Mouse (Mus musculus) heart, postnatal 4 days (tissue): Measurements from ENCODE around the gene Prg3. TPM values are rescaled to one million over a fixed set of nuclear protein-coding genes. Genes with fewer than 3 reads are reported as not detected.
A peak's percentile ranks its signal among the peaks of the same experiment; 100 is the strongest.

Experiments
- DNase-seq: peaks from one replicate; pipeline ENCODE4 v3.0.0; 2021
- total RNA-seq, 2 experiments: library from RNA; stranded (reverse); gene quantifications; 2 replicates each; pipeline ENCODE4 v1.2.3; 2021

Prg3 gene
- not detected for total RNA-seq

- DNase-seq, result no peak
Observed at GRCm38 (mm10) chr2:84987930-84988329, at the start of gene Prg3. Gene Prg3, plus strand, starts transcription at chr2:84988215.

- peak; percentile 32 for DNase-seq
Observed at GRCm38 (mm10) chr2:84938249-84938946, 49.6 kb upstream of the Prg3 start.

DNA sequence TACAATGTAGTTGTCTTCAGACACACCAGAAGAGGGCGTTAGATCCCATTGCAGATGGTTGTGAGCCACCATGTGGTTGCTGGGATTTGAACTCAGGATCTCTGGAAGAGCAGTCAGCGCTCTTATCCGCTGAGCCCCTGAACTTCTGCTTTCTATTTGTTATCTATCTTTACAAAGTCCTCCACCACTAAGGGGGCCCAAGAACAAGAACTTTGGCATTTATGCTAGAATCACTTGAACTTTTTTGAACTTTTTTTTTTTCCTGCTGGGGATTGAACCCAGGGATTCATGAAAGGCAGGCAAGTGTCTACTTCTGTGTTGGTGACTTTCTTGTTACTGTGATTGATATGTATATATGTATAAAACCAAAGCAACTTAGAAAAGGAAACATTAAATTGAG is 48.7 kb upstream of the Prg3 start:
- DNase-seq, result no peak

DNA sequence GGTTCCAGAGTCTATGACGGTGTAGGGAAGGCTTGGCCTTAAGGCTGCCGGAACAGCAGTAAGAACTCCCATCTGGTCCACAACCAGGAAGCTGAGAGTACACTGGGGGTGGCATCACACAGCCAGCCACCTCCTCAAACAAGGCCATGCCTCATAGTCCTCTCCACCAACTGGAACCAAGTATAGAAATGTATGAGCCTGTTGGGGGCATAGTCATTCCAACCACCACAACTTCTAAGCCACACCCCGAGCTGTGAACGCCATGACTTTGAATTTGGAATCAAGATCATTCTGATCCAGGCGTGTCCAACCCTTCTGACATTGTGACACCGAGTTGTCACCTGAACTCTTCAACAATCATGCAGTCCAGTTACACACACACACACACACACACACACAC is 48.3 kb upstream of the Prg3 start:
- no peak for DNase-seq

DNA sequence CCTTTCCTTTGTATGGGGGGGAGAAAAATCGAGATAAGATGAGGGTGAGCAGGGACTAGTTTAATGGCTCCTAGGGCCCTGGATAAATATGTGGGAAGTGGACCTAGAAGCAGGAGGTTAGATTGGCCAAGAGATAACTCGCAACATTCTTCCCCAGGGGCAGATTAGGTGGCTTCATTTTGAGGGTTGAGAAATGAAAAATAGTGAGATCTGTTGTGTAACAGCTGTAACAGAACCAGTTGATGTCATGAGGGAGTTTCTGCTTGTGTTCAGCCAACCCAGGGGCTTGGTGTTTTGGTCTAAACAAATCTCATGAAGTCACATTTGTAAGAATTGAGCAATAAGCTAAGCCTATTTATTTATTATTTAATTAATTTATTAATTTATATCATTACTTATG is 46.7 kb upstream of the Prg3 start:
- DNase-seq, result no peak

- no peak for DNase-seq
Observed at GRCm38 (mm10) chr2:84941795-84942194, 46.2 kb upstream of the Prg3 start.

GRCm38 (mm10) chr2:84947154-84947771 is 40.8 kb upstream of the Prg3 start:
- no peak for DNase-seq

- DNase-seq, result peak; percentile 3
Observed at GRCm38 (mm10) chr2:84948252-84948651, 39.8 kb upstream of the Prg3 start.

DNA sequence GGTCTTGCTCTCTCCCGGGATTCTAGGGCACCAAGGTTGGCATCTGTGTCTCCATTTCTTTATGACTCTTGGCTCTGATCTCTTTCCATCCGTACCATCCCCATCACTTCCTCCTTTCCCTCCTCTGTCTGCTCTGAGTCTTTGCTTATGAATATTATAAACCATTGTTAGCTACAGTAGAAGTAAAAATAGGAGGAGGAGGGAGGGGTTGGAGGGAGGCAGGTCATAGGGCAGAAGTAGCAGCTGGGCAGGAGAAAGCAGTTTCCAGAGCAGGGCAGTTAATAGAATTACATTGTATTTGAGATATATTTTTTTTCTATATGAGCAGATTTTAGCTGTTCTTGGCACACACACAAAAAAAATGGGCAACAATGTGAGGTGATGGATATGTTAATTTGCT is 39.3 kb upstream of the Prg3 start:
- no peak for DNase-seq

- DNase-seq, result no peak
Observed at GRCm38 (mm10) chr2:84951027-84951426, 37.0 kb upstream of the Prg3 start.

DNA sequence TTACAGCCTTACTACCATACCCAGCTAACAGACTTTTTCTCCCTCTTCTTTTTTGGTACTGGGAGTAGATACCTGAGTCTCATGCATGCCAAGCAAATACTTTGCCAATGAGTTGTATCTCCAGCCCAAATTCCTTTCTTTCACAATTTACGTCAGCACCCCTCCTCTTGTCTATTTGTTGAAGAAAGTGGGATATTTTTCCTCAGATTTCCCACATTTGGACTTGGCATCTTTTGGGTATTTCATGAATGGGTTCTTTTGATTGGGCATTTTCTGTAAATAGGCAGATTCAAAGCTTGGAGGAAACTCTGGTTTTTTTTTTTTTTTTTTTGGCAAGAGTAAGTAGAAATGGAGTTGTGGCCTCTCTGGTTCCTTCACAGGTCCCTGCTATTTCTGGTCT is 35.8 kb upstream of the Prg3 start:
- no peak for DNase-seq

DNA sequence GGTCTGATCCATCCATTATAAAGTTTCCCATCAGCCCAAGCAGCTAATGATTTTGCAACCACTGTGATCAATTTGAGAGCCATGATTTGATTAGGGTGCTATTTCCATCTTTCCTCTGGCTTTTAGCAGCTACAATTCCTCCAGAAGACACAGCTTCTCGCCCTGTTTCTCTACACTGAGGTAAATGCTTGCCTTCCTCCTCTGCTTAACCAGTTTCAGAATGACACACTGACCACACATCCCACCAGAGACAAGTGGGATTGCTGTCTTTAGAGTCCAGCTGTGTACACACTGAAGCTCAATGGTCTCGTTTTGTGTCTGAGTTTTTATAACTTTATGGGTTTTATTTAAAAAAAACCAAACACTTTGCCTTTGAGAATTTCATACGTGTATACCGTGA is 35.3 kb upstream of the Prg3 start:
- DNase-seq, result no peak

DNA sequence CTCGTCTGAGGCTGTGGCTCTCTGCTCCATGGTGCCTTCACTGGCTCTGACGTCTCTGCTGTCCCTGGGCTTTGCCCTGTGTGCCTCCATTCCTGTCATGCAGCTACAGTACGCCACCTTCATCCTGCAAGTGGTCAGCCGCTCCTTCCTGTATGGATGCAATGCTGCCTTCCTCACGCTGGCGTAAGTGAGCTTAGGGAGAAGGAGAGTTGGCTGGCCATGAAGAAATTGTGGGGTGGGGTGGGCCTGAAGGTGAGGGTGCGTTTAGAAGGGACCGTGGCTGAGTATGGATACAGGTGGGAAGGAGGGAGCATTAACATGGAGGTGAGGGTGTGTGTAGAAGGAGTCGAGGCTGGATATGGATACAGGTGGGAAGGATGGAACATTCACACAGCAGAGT is 32.6 kb upstream of the Prg3 start:
- no peak for DNase-seq

GRCm38 (mm10) chr2:84956274-84956673 is 31.7 kb upstream of the Prg3 start:
- peak; percentile 66 for DNase-seq

DNA sequence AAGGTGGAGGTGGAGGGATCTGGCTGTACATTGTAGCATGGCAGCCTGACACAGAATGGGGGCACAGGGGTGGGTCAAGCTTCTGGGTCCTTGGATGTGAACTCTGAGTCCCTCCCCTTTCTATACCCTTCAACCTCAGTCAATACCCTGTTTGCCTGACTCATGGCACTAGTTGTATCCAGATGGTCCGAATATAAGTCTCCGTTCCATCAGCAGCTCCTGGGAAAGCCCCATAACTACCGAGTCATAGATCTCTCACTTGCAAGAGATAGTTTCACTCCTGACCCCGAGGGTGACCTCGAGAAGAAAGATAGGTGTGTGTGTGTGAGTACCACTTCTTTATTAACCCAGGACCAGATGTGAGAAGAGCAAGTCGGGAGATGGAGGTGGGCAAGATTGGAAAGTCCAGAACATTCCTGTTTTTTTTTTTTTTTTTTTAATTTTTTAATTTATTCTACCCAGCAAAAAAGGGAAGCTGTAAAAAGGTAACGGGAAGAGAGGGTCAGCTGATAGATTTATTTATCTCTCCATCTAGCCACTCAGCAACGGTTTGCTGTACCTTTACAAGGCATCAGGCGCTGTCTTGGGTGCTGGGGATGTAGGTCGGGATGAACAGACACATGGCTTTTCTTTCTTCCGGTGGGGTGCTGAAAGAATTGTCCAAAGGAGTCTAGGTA is 29.3 kb upstream of the Prg3 start:
- DNase-seq, result no peak

DNA sequence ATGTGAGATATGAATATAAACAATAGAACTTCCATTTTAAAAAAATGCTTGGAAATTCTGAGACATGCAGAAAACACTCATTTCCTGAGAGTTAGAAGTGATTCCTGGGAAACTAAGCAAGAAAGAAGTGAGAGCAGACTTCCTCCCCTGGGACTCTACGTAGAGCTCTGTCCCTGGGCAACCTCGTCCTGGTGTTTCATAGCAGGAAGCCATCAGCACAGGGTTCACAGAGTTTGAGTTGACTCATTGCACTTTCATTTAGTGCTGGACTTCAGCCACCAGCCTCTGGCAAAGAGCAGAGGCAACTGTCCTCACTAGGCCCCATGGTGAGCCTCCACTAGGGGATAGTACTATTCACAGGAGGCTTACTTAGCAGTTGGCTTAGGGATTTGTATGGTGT is 26.7 kb upstream of the Prg3 start:
- peak; percentile 74 for DNase-seq

DNA sequence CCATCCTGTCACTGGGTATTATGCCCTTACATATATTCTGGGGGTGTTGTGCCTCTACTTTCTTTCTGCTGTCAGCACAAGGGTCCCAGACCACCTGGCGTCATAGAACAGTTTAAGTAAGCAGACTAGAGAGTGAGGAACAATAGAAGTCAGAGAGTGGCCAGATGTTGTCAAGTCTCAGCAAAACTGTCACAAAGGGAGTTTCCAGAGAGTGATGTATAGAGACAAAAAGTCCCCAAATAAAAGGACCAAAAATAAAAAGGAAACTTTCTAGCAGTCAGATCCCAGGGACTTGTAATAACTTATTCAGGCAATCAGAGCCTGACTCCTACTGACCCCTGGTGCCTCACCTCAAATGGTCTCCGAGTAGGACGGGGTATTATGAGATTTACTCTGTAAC is 26.1 kb upstream of the Prg3 start:
- no peak for DNase-seq

DNA sequence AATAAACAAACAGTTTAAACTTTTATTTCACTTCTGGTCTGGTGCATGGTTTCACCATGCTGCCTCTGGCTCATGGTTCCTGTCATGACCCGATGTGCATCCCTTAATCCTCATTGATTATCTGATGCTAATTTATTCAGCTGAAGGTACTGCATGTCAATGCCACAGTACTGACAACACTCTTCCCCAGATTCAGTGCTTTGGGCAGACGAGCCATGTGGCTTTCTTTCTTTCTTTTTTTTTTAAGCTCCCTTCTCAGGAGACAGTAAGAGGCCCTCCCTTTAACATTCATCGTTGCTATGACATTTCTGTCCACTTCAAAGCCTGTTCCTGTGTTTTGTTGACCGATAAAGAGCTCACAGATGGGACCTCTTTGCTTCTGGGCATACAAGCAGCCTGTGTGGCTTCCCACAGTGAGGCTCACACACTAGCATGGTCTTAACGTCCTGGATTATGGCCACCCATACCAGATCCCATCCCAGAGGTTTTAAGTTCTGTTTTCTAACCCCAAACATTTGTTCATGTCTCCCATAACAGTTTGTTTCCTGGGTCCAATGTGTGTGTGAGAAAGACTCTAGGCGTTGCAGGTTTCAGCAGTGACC is 25.0 kb upstream of the Prg3 start:
- DNase-seq, result no peak

- DNase-seq, result no peak
Observed at GRCm38 (mm10) chr2:84964111-84964801, 23.8 kb upstream of the Prg3 start.

DNA sequence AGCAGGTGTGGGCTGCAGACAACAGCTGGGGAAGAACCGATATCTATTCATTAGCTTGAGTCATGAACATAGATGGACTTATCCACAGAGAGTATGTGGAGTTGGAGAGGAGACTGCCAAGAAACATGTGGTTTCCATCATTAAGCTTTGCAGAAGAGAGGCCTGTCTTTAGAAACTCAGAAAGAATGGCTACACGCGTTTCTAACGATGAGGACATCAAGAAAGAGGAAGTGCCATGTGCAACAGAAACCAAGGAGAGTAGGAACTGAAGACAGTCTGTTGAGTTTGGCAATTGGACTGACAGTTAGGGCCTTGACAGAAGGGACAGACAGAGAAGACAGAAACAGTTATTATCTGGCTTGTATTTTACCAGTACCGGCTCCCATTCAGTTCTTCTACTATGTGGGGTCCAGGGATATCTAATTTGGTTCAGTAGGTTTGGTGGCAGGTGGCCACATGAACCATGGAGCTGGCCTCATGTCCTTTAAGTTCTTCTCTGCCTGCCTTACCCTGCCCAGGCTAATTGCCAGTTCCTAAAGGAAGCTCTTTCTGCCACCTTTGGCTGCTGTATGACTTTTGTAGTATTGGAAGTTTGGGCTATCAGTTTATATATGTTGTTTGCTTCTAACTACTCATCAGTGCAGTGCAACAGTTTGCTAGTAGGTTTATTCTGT is 20.6 kb upstream of the Prg3 start:
- DNase-seq, result no peak

- DNase-seq, result no peak
Observed at GRCm38 (mm10) chr2:84975580-84975979, 12.4 kb upstream of the Prg3 start.

DNA sequence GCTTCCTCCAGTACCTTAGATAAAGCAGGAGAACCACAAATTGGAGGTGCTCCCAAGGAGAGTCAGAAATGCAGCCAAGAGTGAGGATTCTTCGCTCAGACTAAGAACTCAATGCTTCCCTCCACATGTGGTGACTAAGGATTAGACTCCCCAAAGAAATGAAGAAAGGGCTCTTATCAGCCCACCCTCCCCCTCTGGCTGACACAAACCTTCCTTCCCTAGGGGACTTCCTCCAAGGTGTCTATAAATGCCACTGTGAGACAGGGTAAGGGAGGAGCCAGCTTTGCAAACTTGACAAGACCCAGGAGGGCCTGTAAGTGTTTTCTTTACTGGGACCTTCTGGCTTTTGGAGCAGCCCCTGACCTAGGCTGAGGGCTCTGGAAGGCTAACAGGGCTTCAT is 7.8 kb upstream of the Prg3 start, which contains the start of gene Prg2:
TSS of gene Prg2 (plus strand) at position 274 of the 400 bp plus-strand sequence.
- no peak for DNase-seq
